Mouse (Mus musculus) brain, embryonic 14.5 days (tissue): ENCODE data around the gene Gas6.

ENCODE experiments used
- CTCF ChIP-seq: fragments of 200-500 bp; IDR thresholded peaks from 2 replicates; pipeline ENCODE4 v1.5.1; 2012; ENCODE audit warnings: inconsistent platforms, mild to moderate bottlenecking, moderate library complexity, borderline replicate concordance; ENCODE audit not compliant: insufficient read depth, insufficient read length; ENCODE audit errors: extremely low read depth
- POLR2A ChIP-seq: fragments of 200-500 bp; IDR thresholded peaks from 2 replicates; pipeline ENCODE4 v1.6.1; 2012; ENCODE audit warnings: mild to moderate bottlenecking, inconsistent platforms, borderline replicate concordance; ENCODE audit not compliant: poor library complexity, insufficient read depth, insufficient read length, severe bottlenecking; ENCODE audit errors: extremely low read depth

GRCm38 (mm10) chr8:13541526-13541925 is 47.2 kb upstream of the Gas6 start:
- TF ChIP-seq CTCF = no peak
- no peak for TF ChIP-seq POLR2A
